Mouse (Mus musculus): ENCODE data around the gene Gtf2a1. TPM values are rescaled to one million over a fixed set of nuclear protein-coding genes. Genes with fewer than 3 reads are reported as not detected.
"Not testable (repeated sequence)": the region's sequence is repeated elsewhere in the genome, so short reads cannot be mapped to it uniquely, and the experiment has no call there.

Gtf2a1 gene
- total RNA-seq, 2 experiments from 2014 or later = 31.7 to 34.5 TPM

GRCm38 (mm10) chr12:91582362-91583002, 7.8 kb downstream of the Gtf2a1 start:
- ATAC-seq (replicated peaks; ENCODE audit: poor library complexity) = peak; percentile 38

- ATAC-seq (replicated peaks; ENCODE audit: poor library complexity) = peak; percentile 65
Measured at GRCm38 (mm10) chr12:91581204-91582070, 8.8 kb downstream of the Gtf2a1 start.

GRCm38 (mm10) chr12:91579665-91580064, 10.6 kb downstream of the Gtf2a1 start:
- ATAC-seq (replicated peaks; ENCODE audit: poor library complexity) = peak; percentile 42

GRCm38 (mm10) chr12:91571708-91572107, 18.6 kb downstream of the Gtf2a1 start:
- no peak for ATAC-seq (replicated peaks; ENCODE audit: poor library complexity)

GRCm38 (mm10) chr12:91569255-91569654, 21.0 kb downstream of the Gtf2a1 start:
- ATAC-seq (replicated peaks; ENCODE audit: poor library complexity) = peak; percentile 66

- ATAC-seq (replicated peaks; ENCODE audit: poor library complexity) = no peak; the same call in 1 of the 2 replicates
Measured at GRCm38 (mm10) chr12:91567145-91567544, 23.1 kb downstream of the Gtf2a1 start.

- not testable (repeated sequence) for ATAC-seq (replicated peaks; ENCODE audit: poor library complexity)
Measured at GRCm38 (mm10) chr12:91558152-91558551, 32.1 kb downstream of the Gtf2a1 start.

- not testable (repeated sequence) for ATAC-seq (replicated peaks; ENCODE audit: poor library complexity)
Measured at GRCm38 (mm10) chr12:91557358-91558005, 32.8 kb downstream of the Gtf2a1 start.

GRCm38 (mm10) chr12:91551773-91552526, 38.3 kb downstream of the Gtf2a1 start:
- peak; percentile 92 for ATAC-seq (replicated peaks; ENCODE audit: poor library complexity)

GRCm38 (mm10) chr12:91549471-91549870, 40.8 kb downstream of the Gtf2a1 start:
- ATAC-seq (replicated peaks; ENCODE audit: poor library complexity) = no peak

- no peak for ATAC-seq (replicated peaks; ENCODE audit: poor library complexity)
Measured at GRCm38 (mm10) chr12:91540202-91540601, 50.1 kb downstream of the Gtf2a1 start.

GRCm38 (mm10) chr12:91534514-91534913, 55.8 kb downstream of the Gtf2a1 start:
- ATAC-seq (replicated peaks; ENCODE audit: poor library complexity) = peak; percentile 95

GRCm38 (mm10) chr12:91523626-91524025, 66.7 kb downstream of the Gtf2a1 start:
- ATAC-seq (replicated peaks; ENCODE audit: poor library complexity) = no peak

GRCm38 (mm10) chr12:91517808-91518207, 72.5 kb downstream of the Gtf2a1 start:
- no peak for ATAC-seq (replicated peaks; ENCODE audit: poor library complexity)

- no peak for ATAC-seq (replicated peaks; ENCODE audit: poor library complexity)
Measured at GRCm38 (mm10) chr12:91513980-91514379, 76.3 kb downstream of the Gtf2a1 start.

GRCm38 (mm10) chr12:91511766-91512165, 78.5 kb downstream of the Gtf2a1 start:
- ATAC-seq (replicated peaks; ENCODE audit: poor library complexity) = no peak

Other genes starting within 250 kb of the Gtf2a1 start
- gene Cep128, start 206.1 kb downstream of the Gtf2a1 start, total RNA-seq (2015) = 66.2 and 74.5 TPM in 2 replicates
- 86.2 and 96.9 TPM in 2 replicates for gene Cep128, start 206.1 kb downstream of the Gtf2a1 start, total RNA-seq (2017)
- 2.6 TPM in 2 replicates for gene Tshr, start 205.9 kb downstream of the Gtf2a1 start, total RNA-seq (2015)
- 0.84 and 0.92 TPM in 2 replicates for gene Tshr, start 205.9 kb downstream of the Gtf2a1 start, total RNA-seq (2017)
- 4.5 and 10.5 TPM in 2 replicates for gene Ston2, start 197.9 kb upstream of the Gtf2a1 start, total RNA-seq (2015)
- 2.4 and 5.4 TPM in 2 replicates for gene Ston2, start 197.9 kb upstream of the Gtf2a1 start, total RNA-seq (2017)

Measured in megakaryocyte progenitor cell, adult 5-6 weeks (primary cell).